Mouse (Mus musculus) inflammation-experienced regulatory T-cells, adult 6 months (primary cell): ENCODE data around the gene Vmn1r14. TPM values are rescaled to one million over a fixed set of nuclear protein-coding genes. Genes with fewer than 3 reads are reported as not detected.
"Not testable (repeated sequence)": the region's sequence is repeated elsewhere in the genome, so short reads cannot be mapped to it uniquely, and the experiment has no call there.

Experiments
- ATAC-seq: one replicate; pipeline ENCODE4 v1.8.0; 2017
- polyA plus RNA-seq, 3 experiments: library from polyadenylated mRNA; unstranded; fragments of 100-300 nt; shearing (Covaris generic); gene quantifications; one replicate each; pipeline ENCODE4 v1.2.1; 2017

Gene Vmn1r14
- under 1 TPM in 1 of 3 experiments, not detected in 2; 0.08 TPM for polyA plus RNA-seq

DNA sequence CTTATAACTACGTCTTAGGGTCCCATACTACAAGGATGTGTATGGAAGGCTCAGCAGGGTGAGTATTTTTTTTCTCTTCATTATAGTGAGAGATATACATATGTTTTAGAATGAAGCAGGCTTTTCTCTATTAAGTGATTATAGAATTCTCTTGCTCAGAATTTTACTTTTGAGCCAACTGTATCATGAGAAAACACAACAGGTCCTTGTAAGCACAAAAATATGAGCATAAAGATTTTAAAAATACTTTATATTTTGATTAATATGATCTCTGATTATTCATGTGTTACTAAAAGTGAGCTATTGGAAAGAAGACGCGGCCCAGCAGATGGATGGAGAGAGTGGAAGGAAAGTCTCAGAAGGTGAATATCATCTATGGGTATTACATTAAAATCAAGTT lies at the start of gene Vmn1r14:
Gene Vmn1r14, plus strand, starts transcription at position 301 of the 400 bp plus-strand sequence.
- ATAC-seq = no peak

- ATAC-seq = not testable (repeated sequence)
Measured at GRCm38 (mm10) chr6:57190016-57190415, 41.5 kb upstream of the Vmn1r14 start.

GRCm38 (mm10) chr6:57202990-57203389 lies 28.5 kb upstream of the Vmn1r14 start, which contains the start of gene Vmn1r13:
Vmn1r13 (plus strand) TSS chr6:57203290.
- ATAC-seq = not testable (repeated sequence)

GRCm38 (mm10) chr6:57257652-57258051 lies 26.2 kb downstream of the Vmn1r14 start, which contains the start of gene Vmn1r15:
Vmn1r15 (plus strand) TSS chr6:57257952.
- ATAC-seq = no peak

DNA sequence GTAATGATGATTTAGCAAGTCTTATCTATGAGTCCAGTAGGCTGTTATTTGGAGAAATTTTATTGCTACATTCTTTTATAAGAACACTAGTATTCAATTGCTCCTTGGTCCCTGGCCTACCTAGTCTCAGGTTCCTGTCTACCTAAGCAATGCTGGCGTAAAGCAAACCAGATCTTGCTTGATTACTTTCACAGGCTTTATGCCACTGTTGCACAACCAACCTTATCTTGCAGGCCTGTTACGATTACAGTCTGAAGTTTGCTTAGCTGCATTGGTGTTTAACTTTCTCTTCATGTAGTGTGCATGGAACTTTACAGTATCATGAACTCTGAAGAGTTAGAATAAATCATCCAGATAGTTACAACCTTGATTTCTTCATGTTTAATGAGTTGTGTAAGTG lies 29.5 kb downstream of the Vmn1r14 start:
- ATAC-seq = no peak

DNA sequence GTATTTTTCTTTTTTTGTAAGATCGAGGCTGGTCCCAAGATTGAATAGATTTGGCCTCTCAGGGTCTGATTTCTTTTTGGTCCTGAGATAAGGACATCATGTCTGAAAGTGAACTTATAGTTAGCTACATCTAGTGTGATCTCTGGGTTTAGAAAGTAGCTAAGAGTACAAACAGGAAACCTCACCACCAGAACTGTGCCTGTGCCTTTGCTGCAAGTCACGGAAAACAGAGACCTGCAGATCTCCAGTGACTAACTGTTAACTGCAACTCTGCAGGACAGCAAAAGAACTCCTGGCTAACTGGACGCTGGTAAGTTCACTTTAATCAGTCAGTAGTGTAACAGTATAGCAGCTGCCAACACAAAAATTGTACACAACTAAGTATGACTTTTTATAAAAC lies 40.4 kb downstream of the Vmn1r14 start:
- ATAC-seq = no peak

DNA sequence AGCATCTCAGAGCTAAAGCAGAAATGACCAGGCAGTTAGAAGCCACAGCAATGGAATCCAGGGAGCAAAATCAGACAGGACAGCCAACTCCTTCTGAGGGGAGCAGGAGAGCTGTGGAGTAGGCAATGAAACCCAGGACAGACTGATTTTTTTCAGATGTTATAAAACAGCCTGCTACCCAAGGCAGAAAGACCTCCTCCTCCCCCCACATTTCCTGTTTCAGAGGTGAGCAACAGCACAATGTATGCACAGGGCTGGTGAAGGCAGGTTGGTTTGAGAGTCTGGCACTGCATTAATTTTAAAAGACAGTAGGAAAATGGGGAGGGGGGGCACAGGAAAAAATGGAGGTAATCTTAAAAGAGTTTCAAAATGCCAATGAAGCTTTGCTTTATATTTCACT lies 41.0 kb downstream of the Vmn1r14 start:
- ATAC-seq = peak; percentile 43

- ATAC-seq = no peak
Measured at GRCm38 (mm10) chr6:57278952-57279351, 47.5 kb downstream of the Vmn1r14 start.

Other genes with a start within 250 kb of the Vmn1r14 start
- not detected for gene Vmn1r6, start 234.4 kb upstream of the Vmn1r14 start, polyA plus RNA-seq
- not detected for gene Vmn1r7, start 206.4 kb upstream of the Vmn1r14 start, polyA plus RNA-seq
- not detected for gene Vmn1r8, start 199.4 kb upstream of the Vmn1r14 start, polyA plus RNA-seq
- gene Vmn1r9, start 164.9 kb upstream of the Vmn1r14 start, polyA plus RNA-seq = not detected
- gene Vmn1r10, start 122.2 kb upstream of the Vmn1r14 start, polyA plus RNA-seq = not detected
- not detected for gene Vmn1r11, start 98.2 kb upstream of the Vmn1r14 start, polyA plus RNA-seq
- gene Vmn1r12, start 74.8 kb upstream of the Vmn1r14 start, polyA plus RNA-seq = not detected
- 1 to 10 TPM in 1 of 3 experiments, under 1 TPM in 1, not detected in 1; 0.55 to 1.5 TPM for gene Vmn1r13, start 28.4 kb upstream of the Vmn1r14 start, polyA plus RNA-seq
- under 1 TPM in 1 of 3 experiments, not detected in 2; 0.21 TPM for gene Vmn1r15, start 26.3 kb downstream of the Vmn1r14 start, polyA plus RNA-seq
- not detected for gene Vmn1r16, start 97.8 kb downstream of the Vmn1r14 start, polyA plus RNA-seq
- gene Vmn1r17, start 132.0 kb downstream of the Vmn1r14 start, polyA plus RNA-seq = not detected
- gene Vmn1r18, start 164.1 kb downstream of the Vmn1r14 start, polyA plus RNA-seq = not detected
- not detected for gene Vmn1r19, start 172.1 kb downstream of the Vmn1r14 start, polyA plus RNA-seq
- not detected for gene Vmn1r20, start 197.2 kb downstream of the Vmn1r14 start, polyA plus RNA-seq